Mouse (Mus musculus) heart, adult 2 months (tissue): ENCODE data around the gene Stx3. TPM values are rescaled to one million over a fixed set of nuclear protein-coding genes. Genes with fewer than 3 reads are reported as not detected.
A peak's percentile ranks its signal among the peaks of the same experiment; 100 is the strongest.

Experiments
- DNase-seq, 2 experiments: peaks; one replicate each; pipeline ENCODE4 v3.0.0; 2021
- H3K27ac ChIP-seq: fragments of 200-600 bp; 2 replicates; pipeline ENCODE4 v1.8.1; 2022
- H3K27me3 ChIP-seq: fragments of 200-500 bp; 2 replicates; pipeline ENCODE4 v1.6.1; 2012; ENCODE audit warnings: mild to moderate bottlenecking, low read length, inconsistent platforms, mixed read lengths; ENCODE audit not compliant: control insufficient read depth, insufficient read depth
- H3K36me3 ChIP-seq: fragments of 200-500 bp; 2 replicates; pipeline ENCODE4 v1.6.1; 2012; ENCODE audit warnings: low read length, inconsistent platforms; ENCODE audit not compliant: control insufficient read depth, insufficient read depth
- H3K4me1 ChIP-seq: fragments of 200-500 bp; 2 replicates; pipeline ENCODE4 v1.6.1; 2011; ENCODE audit warnings: low read length; ENCODE audit not compliant: control insufficient read depth, insufficient read depth
- H3K4me3 ChIP-seq: fragments of 200-600 bp; 2 replicates; pipeline ENCODE4 v1.8.1; 2022
- H3K79me2 ChIP-seq: fragments of 200-500 bp; replicated peaks from 2 replicates; pipeline ENCODE4 v1.6.1; 2012; ENCODE audit warnings: mild to moderate bottlenecking, inconsistent platforms, low read length, moderate library complexity, mixed read lengths; ENCODE audit not compliant: control insufficient read depth, insufficient read depth
- H3K9ac ChIP-seq: fragments of 200-500 bp; 2 replicates; pipeline ENCODE4 v1.6.1; 2012; ENCODE audit warnings: low read depth, mild to moderate bottlenecking, control low read depth, inconsistent platforms, low read length, mixed read lengths
- CTCF ChIP-seq: fragments of 200-600 bp; IDR thresholded peaks from 2 replicates; pipeline ENCODE4 v1.8.1; 2022; ENCODE audit warnings: antibody characterized with exemption, mild to moderate bottlenecking, moderate library complexity
- EP300 ChIP-seq: fragments of 200-500 bp; IDR thresholded peaks from 2 replicates; pipeline ENCODE4 v1.6.1; 2011; ENCODE audit warnings: low read depth, low read length, control low read depth; ENCODE audit not compliant: insufficient read depth
- POLR2A ChIP-seq: fragments of 200-500 bp; IDR thresholded peaks from 2 replicates; pipeline ENCODE4 v1.6.1; 2011; ENCODE audit warnings: mild to moderate bottlenecking, low read depth, low read length, control low read depth; ENCODE audit not compliant: insufficient read depth
- WGBS: fragments of 180-500 bp; shearing (Covaris S2); methylation state at CpG from one replicate; pipeline ENCODE4 v1.1.7; 2018; 5-methylcytosine and 5-hydroxymethylcytosine counted together
- intact Hi-C: fragments of 180-260 bp; cut with DNase I; formaldehyde crosslinking; loops from one replicate; pipeline ENCODE4 v1.15.1; 2025
- polyA plus RNA-seq: library from polyadenylated mRNA; depleted of rRNA; stranded (reverse); fragments of >200 nt; gene quantifications from 2 replicates; pipeline ENCODE4 v1.2.3, GENCODE M21; 2012
- total RNA-seq, 2 experiments: library from RNA; stranded (reverse); gene quantifications; 2 replicates each; pipeline ENCODE4 v1.2.3; 2021

Gene Stx3
- total and polyA plus RNA-seq, 3 experiments, result 3.6 to 3.9 (median 3.9) TPM

DNA sequence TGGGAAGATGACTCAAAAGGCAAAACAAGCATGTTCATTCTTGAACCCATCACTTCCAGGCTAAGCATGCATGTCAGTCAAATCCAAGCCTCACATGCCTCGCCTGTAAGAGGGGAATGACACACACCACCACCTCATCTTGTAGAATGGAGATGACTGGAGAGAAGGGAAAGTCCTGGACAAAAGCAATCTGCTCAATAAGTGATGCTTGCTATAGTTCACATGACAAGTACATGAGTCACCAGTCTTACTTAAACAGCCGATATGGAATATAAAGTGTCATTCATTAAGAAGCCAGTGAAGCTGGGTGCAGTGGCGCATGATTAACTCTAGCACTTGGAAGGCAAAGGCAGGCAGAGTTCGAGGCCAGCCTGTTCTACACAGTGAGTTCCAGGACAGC, 6.1 kb downstream of the Stx3 start:
- Histone ChIP-seq H3K9ac (no peak overlapping the region), H3K4me1 (peaks cover 15% of the 10 kb centered on the region), H3K27ac (peak overlapping the region; percentile 88), H3K79me2 (no peaks in the 10 kb centered on the region), H3K4me3 (no peak overlapping the region), H3K27me3 (no peaks in the 10 kb centered on the region), H3K36me3 (peaks cover 12% of the 10 kb centered on the region)
- intact Hi-C loops, result loop anchor here (10.0 kb wide), 1 partner anchor 192 kb away; no protein-coding TSS in a partner anchor
- no peak for DNase-seq
- 59% methylated on average over 4 of the region's 4 CpGs for WGBS
- no peak for TF ChIP-seq EP300
- TF ChIP-seq CTCF, result no peak
- TF ChIP-seq POLR2A, result no peak

DNA sequence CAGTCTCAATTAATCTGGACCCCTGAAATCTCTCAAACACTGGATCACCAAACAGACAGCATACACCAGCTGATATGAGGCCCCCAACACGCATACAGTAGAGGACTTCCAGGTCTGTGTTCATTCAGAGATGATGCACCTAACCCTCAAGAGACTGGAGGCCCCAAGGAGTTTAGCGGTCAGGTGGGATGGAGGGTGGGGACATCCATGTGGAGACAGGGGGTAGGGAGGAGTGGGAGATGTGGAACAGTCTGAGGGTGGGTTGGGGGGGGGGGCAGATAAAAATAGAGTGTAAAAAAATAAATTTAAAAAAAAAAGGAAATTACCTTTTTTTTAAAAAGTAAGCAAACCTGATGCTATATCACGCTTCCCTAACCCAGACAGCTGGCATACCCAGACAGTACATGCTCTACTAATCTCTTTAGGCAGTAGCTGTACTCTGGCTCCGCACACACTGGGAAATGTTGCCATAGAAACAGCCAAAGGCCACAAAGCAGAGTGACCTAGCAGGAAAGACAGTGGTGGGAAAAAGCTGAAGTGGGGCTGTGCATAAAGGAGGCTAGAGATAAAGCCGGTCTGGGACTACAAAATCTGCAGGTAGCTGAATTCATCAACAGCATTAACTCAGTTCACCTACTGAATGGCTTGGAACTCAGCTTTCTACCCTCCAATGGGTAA, 7.4 kb downstream of the Stx3 start:
- H3K4me3 ChIP-seq, result no peak overlapping the region
- 0 out of 2 replicates have a peak, but pooled peaks cover 1% of the 10 kb centered on the region for H3K79me2 ChIP-seq
- H3K4me1 ChIP-seq, result peaks cover 19% of the 10 kb centered on the region
- no peak for TF ChIP-seq EP300
- no peak for TF ChIP-seq CTCF
- no peak for TF ChIP-seq POLR2A
- H3K27ac ChIP-seq, result peak overlapping the region; percentile 51
- H3K36me3 ChIP-seq, result peaks cover 22% of the 10 kb centered on the region
- H3K27me3 ChIP-seq, result no peaks in the 10 kb centered on the region
- DNase-seq, result no peak
- 56% methylated on average over 5 of the region's 5 CpGs for WGBS
- no peak overlapping the region for H3K9ac ChIP-seq
- intact Hi-C loops, result loop anchor here (10.0 kb wide), 1 partner anchor 193 kb away; no protein-coding TSS in a partner anchor

GRCm38 (mm10) chr19:11810856-11811255, 8.3 kb downstream of the Stx3 start:
- intact Hi-C loops, result loop anchor here (10.0 kb wide), 1 partner anchor 194 kb away; no protein-coding TSS in a partner anchor
- Histone ChIP-seq H3K27me3 (no peaks in the 10 kb centered on the region), H3K27ac (peak overlapping the region; percentile 74), H3K36me3 (peaks cover 23% of the 10 kb centered on the region), H3K9ac (no peak overlapping the region), H3K79me2 (0 out of 2 replicates have a peak, but pooled peaks cover 1% of the 10 kb centered on the region), H3K4me1 (peaks cover 19% of the 10 kb centered on the region), H3K4me3 (no peak overlapping the region; the same call in 1 of the 2 replicates)
- WGBS, result 17% methylated on average over 1 of the region's 1 CpGs
- peak; percentile 42 to 46 for DNase-seq
- TF ChIP-seq POLR2A (no peak), EP300 (peak; percentile 53; the same call in 1 of the 2 replicates)

GRCm38 (mm10) chr19:11810003-11810758, 9.0 kb downstream of the Stx3 start:
- DNase-seq, result no peak
- peaks cover 24% of the 10 kb centered on the region for H3K36me3 ChIP-seq
- no peak for TF ChIP-seq POLR2A
- no peak for TF ChIP-seq EP300
- no peaks in the 10 kb centered on the region for H3K27me3 ChIP-seq
- H3K4me3 ChIP-seq, result no peak overlapping the region; the same call in 1 of the 2 replicates
- peaks cover 19% of the 10 kb centered on the region for H3K4me1 ChIP-seq
- peak overlapping the region; percentile 74 for H3K27ac ChIP-seq
- intact Hi-C loops, result loop anchor here (10.0 kb wide), 1 partner anchor 195 kb away; no protein-coding TSS in a partner anchor
- H3K9ac ChIP-seq, result 0 out of 2 replicates have a peak overlapping the region, but pooled peaks have one; percentile 12
- WGBS, result 42% methylated on average over 5 of the region's 5 CpGs
- H3K79me2 ChIP-seq, result 0 out of 2 replicates have a peak, but pooled peaks cover 1% of the 10 kb centered on the region

DNA sequence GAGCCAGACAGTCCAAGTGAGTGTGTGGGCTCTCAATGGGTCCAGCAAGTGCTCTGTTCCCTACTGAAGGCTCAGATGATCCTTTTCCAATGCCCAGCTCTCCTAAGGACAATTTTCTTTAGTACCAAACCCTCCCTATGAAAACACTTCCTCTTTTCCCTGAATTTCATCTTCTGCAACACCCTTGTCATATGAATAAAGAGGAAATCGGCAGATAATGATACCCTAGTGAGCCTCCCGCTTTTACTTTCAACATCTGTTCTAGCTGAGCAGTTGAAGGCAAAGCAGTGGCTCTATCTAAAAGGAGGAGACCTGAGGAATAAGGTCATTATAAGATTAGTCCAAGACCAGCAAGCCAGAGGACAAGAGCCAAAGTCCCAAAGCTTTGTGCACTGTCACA, 10.8 kb downstream of the Stx3 start:
- no peak for DNase-seq
- intact Hi-C loops, result no loop called here
- WGBS, result 48% methylated on average over 2 of the region's 2 CpGs
- peaks cover 33% of the 10 kb centered on the region for H3K36me3 ChIP-seq
- no peak for TF ChIP-seq CTCF
- TF ChIP-seq POLR2A, result no peak
- TF ChIP-seq EP300, result no peak
- H3K79me2 ChIP-seq, result 0 out of 2 replicates have a peak, but pooled peaks cover 1% of the 10 kb centered on the region
- H3K27ac ChIP-seq, result no peak overlapping the region
- no peaks in the 10 kb centered on the region for H3K27me3 ChIP-seq
- peaks cover 23% of the 10 kb centered on the region for H3K4me1 ChIP-seq
- H3K4me3 ChIP-seq, result no peak overlapping the region
- H3K9ac ChIP-seq, result no peak overlapping the region
